Mouse (Mus musculus) heart, postnatal 0 days (tissue): ENCODE data around the gene Dlgap4.

Experiments
- CTCF ChIP-seq: IDR thresholded peaks from 2 replicates; pipeline ENCODE4 v1.5.1; 2016; ENCODE audit warnings: antibody characterized with exemption, control low read depth, low read depth
- EP300 ChIP-seq: IDR thresholded peaks from 2 replicates; pipeline ENCODE4 v1.6.1; 2016; ENCODE audit warnings: antibody characterized with exemption, low read depth

DNA sequence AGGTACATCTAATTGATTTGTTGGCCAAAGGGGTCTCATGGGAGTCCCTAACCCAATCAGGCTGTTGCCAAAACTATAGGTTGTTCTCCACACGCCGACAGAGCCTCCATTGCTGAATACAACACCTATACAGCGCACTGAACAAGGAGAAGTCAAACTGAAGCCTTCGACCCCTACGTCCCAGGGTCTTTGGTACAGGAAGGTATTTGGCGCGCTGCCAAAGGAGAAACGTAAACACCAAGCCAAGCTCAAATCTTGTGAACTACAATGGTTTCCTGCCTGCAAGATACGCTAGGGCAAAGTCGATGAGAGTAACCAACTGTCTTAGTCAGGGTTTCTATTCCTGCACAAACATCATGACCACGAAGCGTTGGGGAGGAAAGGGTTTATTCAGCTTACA lies 155.8 kb downstream of the Dlgap4 start:
- TF ChIP-seq CTCF, result no peak
- TF ChIP-seq EP300, result no peak
